Mouse (Mus musculus): ENCODE measurements around the gene Pga5. TPM values are rescaled to one million over a fixed set of nuclear protein-coding genes. Genes with fewer than 3 reads are reported as not detected.

The Pga5 gene
- polyA plus RNA-seq, 1 experiment from 2014 or later = 0.70 TPM

DNA sequence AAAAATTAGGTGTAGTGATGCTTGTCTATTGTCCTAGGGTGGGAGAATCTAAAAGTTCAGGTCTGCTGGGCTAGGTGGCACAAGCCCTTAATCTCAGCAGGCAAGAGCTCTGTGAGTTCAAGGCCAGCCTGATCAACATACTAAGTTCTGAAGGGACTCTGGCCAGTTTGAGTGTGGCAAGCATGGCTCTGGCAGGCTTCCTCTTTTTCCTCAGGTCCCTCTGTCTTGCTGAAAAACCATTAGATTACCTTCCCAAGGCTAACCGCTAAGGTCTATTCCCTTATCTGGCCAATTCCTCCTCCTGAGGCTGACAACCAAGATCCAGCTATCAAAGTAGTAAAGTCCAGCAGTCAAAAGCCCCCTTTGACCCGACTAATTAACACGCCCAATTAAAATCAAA is 15.2 kb downstream of the Pga5 start:
- Histone ChIP-seq H3K4me1 (replicated peaks; ENCODE audit: insufficient read depth, low read length) (no peaks in the 10 kb centered on the region), H3K27ac (no peak overlapping the region), H3K9me3 (replicated peaks; ENCODE audit: low read length) (no peaks in the 10 kb centered on the region), H3K27me3 (ENCODE audit: insufficient read depth, low read length) (no peaks in the 10 kb centered on the region), H3K9ac (ENCODE audit: low read depth, low read length) (no peak overlapping the region), H3K4me2 (ENCODE audit: low read length) (no peak overlapping the region), H3K36me3 (ENCODE audit: insufficient read depth, low read length) (no peaks in the 10 kb centered on the region), H3K4me3 (replicated peaks; ENCODE audit: low read depth, low read length) (no peak overlapping the region)
- TF ChIP-seq CTCF (IDR thresholded peaks at IDR 0.05; ENCODE audit: low read depth) = no peak
- DNase-seq (ENCODE audit: low spot score) (no peak), ATAC-seq (replicated peaks; ENCODE audit: low FRiP score, low read depth) (no peak)
- 37% methylated on average over 3 of the region's 3 CpGs for WGBS

DNA sequence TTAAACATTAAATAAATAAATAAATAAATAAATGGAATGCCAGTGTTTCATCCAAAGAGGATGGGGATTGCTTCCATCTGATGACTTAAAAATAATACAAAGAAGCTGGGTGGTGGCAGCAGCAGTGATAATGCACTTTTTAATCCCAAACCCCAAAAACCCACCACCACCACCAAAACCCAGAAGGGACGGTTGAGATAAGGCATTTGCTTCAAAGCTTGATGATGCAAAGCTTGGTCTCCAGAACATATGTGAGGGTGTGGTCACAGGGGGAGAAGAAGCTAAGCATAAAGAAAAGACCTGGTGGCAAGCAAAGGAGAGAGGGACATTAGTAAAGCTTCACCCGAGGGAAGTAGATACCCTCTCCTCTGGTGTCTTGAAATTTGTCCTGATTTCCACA is 16.0 kb downstream of the Pga5 start:
- Histone ChIP-seq H3K4me3 (replicated peaks; ENCODE audit: low read depth, low read length) (no peak overlapping the region), H3K27me3 (ENCODE audit: insufficient read depth, low read length) (no peaks in the 10 kb centered on the region), H3K9me3 (replicated peaks; ENCODE audit: low read length) (no peaks in the 10 kb centered on the region), H3K36me3 (ENCODE audit: insufficient read depth, low read length) (no peaks in the 10 kb centered on the region), H3K9ac (ENCODE audit: low read depth, low read length) (no peak overlapping the region), H3K4me2 (ENCODE audit: low read length) (no peak overlapping the region), H3K27ac (no peak overlapping the region), H3K4me1 (replicated peaks; ENCODE audit: insufficient read depth, low read length) (no peaks in the 10 kb centered on the region)
- no peak for ATAC-seq (replicated peaks; ENCODE audit: low FRiP score, low read depth)
- WGBS = 84% methylated on average over 2 of the region's 2 CpGs
- TF ChIP-seq CTCF (IDR thresholded peaks at IDR 0.05; ENCODE audit: low read depth) = no peak
- DNase-seq (ENCODE audit: low spot score) = no peak

DNA sequence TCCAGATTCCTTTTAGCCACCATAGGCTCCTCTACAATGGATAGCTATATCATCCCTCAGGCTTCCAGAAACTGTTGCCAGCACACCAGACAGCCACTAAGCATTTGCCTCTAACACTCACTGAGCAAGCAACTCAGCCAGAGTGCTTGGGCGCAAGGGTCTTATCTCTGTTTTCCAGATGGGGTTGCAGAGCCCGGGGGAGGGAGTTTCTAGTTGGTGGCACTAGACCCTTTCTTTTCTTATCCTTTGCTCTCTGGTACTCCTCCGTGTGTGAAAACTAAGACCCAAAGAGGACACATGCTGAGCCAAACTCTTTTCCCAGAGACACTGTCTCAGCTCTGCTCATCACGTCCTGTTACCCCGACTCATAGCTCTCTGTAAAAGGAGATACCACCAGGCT is 16.5 kb downstream of the Pga5 start:
- no peak for ATAC-seq (replicated peaks; ENCODE audit: low FRiP score, low read depth)
- no peak overlapping the region for H3K4me3 ChIP-seq (replicated peaks; ENCODE audit: low read depth, low read length)
- no peaks in the 10 kb centered on the region for H3K9me3 ChIP-seq (replicated peaks; ENCODE audit: low read length)
- TF ChIP-seq CTCF (IDR thresholded peaks at IDR 0.05; ENCODE audit: low read depth) = no peak
- no peak for DNase-seq (ENCODE audit: low spot score)
- H3K4me1 ChIP-seq (replicated peaks; ENCODE audit: insufficient read depth, low read length) = no peaks in the 10 kb centered on the region
- 77% methylated on average over 5 of the region's 5 CpGs for WGBS
- H3K9ac ChIP-seq (ENCODE audit: low read depth, low read length) = no peak overlapping the region
- no peaks in the 10 kb centered on the region for H3K36me3 ChIP-seq (ENCODE audit: insufficient read depth, low read length)
- no peak overlapping the region for H3K27ac ChIP-seq
- no peaks in the 10 kb centered on the region for H3K27me3 ChIP-seq (ENCODE audit: insufficient read depth, low read length)
- H3K4me2 ChIP-seq (ENCODE audit: low read length) = no peak overlapping the region

DNA sequence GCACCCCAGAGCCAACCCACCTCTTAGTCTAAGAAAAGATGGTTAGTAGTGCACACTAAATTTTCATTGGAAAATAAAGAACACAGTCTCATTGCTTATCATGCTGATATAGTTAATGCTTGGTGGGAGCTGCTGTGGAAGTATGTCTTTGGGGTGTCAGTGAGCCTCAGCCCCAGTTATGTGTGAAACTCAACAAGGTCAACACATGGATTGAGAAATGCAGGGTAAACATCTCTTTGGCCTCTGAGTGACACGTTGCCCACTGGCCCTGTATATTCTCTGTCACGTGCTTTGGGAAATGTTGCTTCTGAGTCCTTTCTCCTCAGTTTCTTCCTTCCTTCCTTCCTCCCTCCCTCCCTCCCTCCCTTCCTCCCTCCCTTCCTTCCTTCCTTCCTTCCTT is 19.5 kb downstream of the Pga5 start:
- ATAC-seq (replicated peaks; ENCODE audit: low FRiP score, low read depth) = no peak

DNA sequence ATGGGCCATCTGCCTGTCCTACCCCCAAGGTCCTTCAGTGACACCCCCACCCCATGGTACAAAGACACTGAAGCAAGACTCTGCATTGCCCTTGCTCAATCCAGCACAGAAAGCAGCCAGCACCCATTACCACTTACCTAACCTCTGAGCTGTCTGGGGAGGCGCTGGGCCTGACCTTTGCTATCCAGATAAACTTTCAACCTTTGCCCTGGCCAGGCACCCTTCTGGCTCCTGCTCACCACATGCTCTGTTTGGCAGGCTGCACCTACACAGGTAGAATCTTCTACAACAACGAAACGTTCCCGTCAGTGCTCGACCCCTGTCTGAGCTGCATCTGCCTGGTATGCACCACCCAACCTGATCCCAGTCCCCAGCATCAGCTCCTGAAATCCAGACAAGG is 20.1 kb downstream of the Pga5 start:
- no peaks in the 10 kb centered on the region for H3K9me3 ChIP-seq (replicated peaks; ENCODE audit: low read length)
- no peak overlapping the region for H3K27ac ChIP-seq
- no peak for TF ChIP-seq CTCF (IDR thresholded peaks at IDR 0.05; ENCODE audit: low read depth)
- no peak for DNase-seq (ENCODE audit: low spot score)
- H3K4me1 ChIP-seq (replicated peaks; ENCODE audit: insufficient read depth, low read length) = no peaks in the 10 kb centered on the region
- WGBS = 86% methylated on average over 5 of the region's 5 CpGs
- ATAC-seq (replicated peaks; ENCODE audit: low FRiP score, low read depth) = no peak
- H3K4me3 ChIP-seq (replicated peaks; ENCODE audit: low read depth, low read length) = no peak overlapping the region
- no peaks in the 10 kb centered on the region for H3K36me3 ChIP-seq (ENCODE audit: insufficient read depth, low read length)
- H3K27me3 ChIP-seq (ENCODE audit: insufficient read depth, low read length) = no peaks in the 10 kb centered on the region
- H3K9ac ChIP-seq (ENCODE audit: low read depth, low read length) = no peak overlapping the region
- no peak overlapping the region for H3K4me2 ChIP-seq (ENCODE audit: low read length)

More for the DNA sequence above, 19.5 kb downstream of the Pga5 start:
- Histone ChIP-seq H3K9ac (ENCODE audit: low read depth, low read length) (no peak overlapping the region), H3K4me2 (ENCODE audit: low read length) (no peak overlapping the region), H3K36me3 (ENCODE audit: insufficient read depth, low read length) (no peaks in the 10 kb centered on the region), H3K9me3 (replicated peaks; ENCODE audit: low read length) (no peaks in the 10 kb centered on the region), H3K4me3 (replicated peaks; ENCODE audit: low read depth, low read length) (no peak overlapping the region), H3K27me3 (ENCODE audit: insufficient read depth, low read length) (no peaks in the 10 kb centered on the region), H3K27ac (no peak overlapping the region), H3K4me1 (replicated peaks; ENCODE audit: insufficient read depth, low read length) (no peaks in the 10 kb centered on the region)
- DNase-seq (ENCODE audit: low spot score) = no peak
- WGBS = 71% methylated on average over 2 of the region's 2 CpGs
- TF ChIP-seq CTCF (IDR thresholded peaks at IDR 0.05; ENCODE audit: low read depth) = no peak

DNA sequence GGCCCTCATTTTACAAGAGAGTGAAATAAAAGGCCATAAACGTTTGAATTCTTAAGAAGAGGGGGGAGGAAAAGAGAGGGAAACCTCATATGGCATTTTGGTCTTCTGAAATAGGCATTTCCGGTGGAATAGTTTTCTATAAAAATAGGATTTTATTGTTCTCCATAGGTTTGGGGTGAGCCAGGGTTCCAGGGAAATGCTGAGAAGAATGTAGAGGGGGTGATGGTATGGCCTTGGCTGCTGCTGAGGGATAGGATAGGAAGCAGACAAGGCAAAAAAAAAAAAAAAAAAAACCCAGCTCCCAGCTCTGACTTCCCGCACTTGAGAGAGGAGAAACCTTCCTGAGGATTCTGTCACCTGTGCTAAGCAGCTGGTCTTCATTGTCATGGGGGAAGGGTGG is 21.8 kb downstream of the Pga5 start:
- Histone ChIP-seq H3K9ac (ENCODE audit: low read depth, low read length) (no peak overlapping the region), H3K9me3 (replicated peaks; ENCODE audit: low read length) (no peaks in the 10 kb centered on the region), H3K27ac (no peak overlapping the region), H3K27me3 (ENCODE audit: insufficient read depth, low read length) (no peaks in the 10 kb centered on the region), H3K4me1 (replicated peaks; ENCODE audit: insufficient read depth, low read length) (no peaks in the 10 kb centered on the region), H3K4me3 (replicated peaks; ENCODE audit: low read depth, low read length) (no peak overlapping the region), H3K4me2 (ENCODE audit: low read length) (no peak overlapping the region), H3K36me3 (ENCODE audit: insufficient read depth, low read length) (no peaks in the 10 kb centered on the region)
- peak; percentile 49 for DNase-seq (ENCODE audit: low spot score)
- no peak for TF ChIP-seq CTCF (IDR thresholded peaks at IDR 0.05; ENCODE audit: low read depth)
- no peak for ATAC-seq (replicated peaks; ENCODE audit: low FRiP score, low read depth)
- 34% methylated on average over 3 of the region's 3 CpGs for WGBS

DNA sequence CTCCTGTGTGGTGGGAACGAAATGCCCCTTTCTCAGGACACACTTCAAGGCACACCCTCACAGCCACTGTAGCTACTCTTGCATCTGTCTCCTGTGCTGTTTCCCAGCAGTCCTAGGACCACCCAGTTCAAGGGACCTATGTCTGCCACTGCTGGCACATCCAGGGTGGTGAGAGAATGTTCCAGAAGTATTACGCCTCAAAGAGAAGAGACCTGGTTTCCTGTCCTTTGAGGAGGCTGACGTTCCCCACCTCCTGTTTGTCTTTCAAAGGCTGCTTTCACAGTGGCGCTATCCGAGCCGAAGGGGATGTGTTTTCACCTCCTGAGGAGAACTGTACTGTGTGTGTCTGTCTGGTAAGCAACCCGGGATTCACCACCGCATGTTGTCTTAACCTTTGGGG is 29.7 kb downstream of the Pga5 start:
- Histone ChIP-seq H3K27ac (no peak overlapping the region), H3K9me3 (replicated peaks; ENCODE audit: low read length) (no peaks in the 10 kb centered on the region), H3K4me3 (replicated peaks; ENCODE audit: low read depth, low read length) (no peak overlapping the region), H3K4me2 (ENCODE audit: low read length) (no peak overlapping the region), H3K9ac (ENCODE audit: low read depth, low read length) (no peak overlapping the region), H3K4me1 (replicated peaks; ENCODE audit: insufficient read depth, low read length) (no peaks in the 10 kb centered on the region), H3K36me3 (ENCODE audit: insufficient read depth, low read length) (no peaks in the 10 kb centered on the region), H3K27me3 (ENCODE audit: insufficient read depth, low read length) (no peaks in the 10 kb centered on the region)
- no peak for TF ChIP-seq CTCF (IDR thresholded peaks at IDR 0.05; ENCODE audit: low read depth)
- ATAC-seq (replicated peaks; ENCODE audit: low FRiP score, low read depth) (no peak), DNase-seq (ENCODE audit: low spot score) (no peak)
- 58% methylated on average over 8 of the region's 8 CpGs for WGBS
